Mouse (Mus musculus) olfactory bulb, adult 2 months (tissue): ENCODE data around the gene Rab3ip.

Experiments
- CTCF ChIP-seq: fragments of 200-500 bp; IDR thresholded peaks from 2 replicates; pipeline ENCODE4 v1.5.1; 2012; ENCODE audit warnings: low read depth, mild to moderate bottlenecking, low read length, moderate library complexity; ENCODE audit not compliant: insufficient read depth
- POLR2A ChIP-seq: fragments of 200-500 bp; IDR thresholded peaks from 2 replicates; pipeline ENCODE4 v1.6.1; 2012; ENCODE audit warnings: mild to moderate bottlenecking, low read depth, low read length, moderate library complexity; ENCODE audit not compliant: insufficient read depth

DNA sequence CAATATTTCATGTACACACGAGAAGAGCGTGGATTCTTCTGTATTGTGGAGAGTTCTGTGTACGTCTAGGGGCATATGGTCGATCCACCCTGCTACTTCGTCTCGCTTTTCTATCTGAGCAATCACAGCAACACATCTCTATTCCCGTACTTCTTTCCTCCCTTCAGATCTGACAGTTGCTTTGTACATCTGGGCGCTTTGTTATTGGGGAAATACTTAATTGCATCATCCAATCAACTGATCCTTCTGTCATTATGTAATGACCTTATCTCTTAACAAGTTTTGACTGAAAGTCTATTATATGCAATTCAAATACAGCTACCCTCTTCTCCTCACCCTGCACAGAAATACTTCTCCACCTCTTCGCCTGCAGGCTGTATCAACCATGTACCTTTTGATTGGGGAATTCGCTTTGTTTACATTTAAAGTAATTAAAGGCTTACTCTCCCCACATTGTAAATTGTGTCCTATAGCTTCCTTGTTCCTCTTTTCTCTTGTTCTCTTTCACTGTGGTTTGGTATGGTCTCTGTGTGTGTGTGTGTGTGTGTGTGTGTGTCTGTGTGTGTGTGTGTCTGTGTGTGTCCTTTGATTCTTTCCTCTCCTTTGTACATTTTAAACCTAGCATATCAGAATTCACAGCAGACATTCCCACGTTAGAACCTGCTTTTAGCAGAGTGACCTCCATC, 24.0 kb downstream of the Rab3ip start:
- TF ChIP-seq CTCF (no peak), POLR2A (no peak)
